Mouse (Mus musculus) urinary bladder, adult 2 months (tissue): ENCODE data around the gene Mtnr1a. TPM values are rescaled to one million over a fixed set of nuclear protein-coding genes. Genes with fewer than 3 reads are reported as not detected.

Source experiments
- DNase-seq: peaks from one replicate; pipeline ENCODE4 v3.0.0; 2022; ENCODE audit warnings: low spot score
- polyA plus RNA-seq: library from polyadenylated mRNA; depleted of rRNA; stranded (reverse); fragments of >200 nt; gene quantifications from 2 replicates; pipeline ENCODE4 v1.2.3, GENCODE M21; 2012; rRNA removed

Gene Mtnr1a
- polyA plus RNA-seq, 1 experiment, result not detected

DNA sequence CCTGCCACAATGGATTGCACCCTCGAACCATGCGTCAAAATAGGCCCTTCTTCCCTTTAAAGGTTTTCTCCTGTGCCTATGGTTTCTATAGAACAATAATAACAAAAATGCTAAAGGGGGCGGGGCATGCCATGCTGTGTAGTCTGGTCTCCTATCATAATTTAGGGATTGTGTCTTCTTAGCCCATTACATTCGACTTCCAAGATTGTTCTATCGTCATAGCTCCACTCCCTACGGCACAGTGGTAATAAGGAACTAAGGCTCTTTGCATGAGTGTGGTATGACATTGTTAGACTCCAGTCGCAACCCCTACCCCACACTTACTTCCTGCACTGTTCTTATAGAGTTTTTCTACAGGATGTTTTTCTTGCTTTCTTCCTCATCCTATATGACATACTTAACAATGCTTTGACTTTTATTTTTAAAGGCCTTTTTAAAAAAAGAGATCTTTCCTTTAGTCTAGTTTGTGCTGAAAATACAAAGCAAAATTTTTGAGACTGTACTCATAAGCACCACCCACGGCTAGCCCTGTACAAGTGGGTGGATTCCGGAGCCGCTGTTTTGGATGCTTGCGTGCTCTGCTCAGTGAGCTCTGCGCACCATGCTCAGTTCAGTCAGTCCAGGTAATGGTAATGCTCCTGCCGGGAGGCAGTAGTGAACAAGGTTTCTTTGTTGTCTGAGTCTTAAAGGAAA lies 40.6 kb downstream of the Mtnr1a start:
- DNase-seq, result no peak

DNA sequence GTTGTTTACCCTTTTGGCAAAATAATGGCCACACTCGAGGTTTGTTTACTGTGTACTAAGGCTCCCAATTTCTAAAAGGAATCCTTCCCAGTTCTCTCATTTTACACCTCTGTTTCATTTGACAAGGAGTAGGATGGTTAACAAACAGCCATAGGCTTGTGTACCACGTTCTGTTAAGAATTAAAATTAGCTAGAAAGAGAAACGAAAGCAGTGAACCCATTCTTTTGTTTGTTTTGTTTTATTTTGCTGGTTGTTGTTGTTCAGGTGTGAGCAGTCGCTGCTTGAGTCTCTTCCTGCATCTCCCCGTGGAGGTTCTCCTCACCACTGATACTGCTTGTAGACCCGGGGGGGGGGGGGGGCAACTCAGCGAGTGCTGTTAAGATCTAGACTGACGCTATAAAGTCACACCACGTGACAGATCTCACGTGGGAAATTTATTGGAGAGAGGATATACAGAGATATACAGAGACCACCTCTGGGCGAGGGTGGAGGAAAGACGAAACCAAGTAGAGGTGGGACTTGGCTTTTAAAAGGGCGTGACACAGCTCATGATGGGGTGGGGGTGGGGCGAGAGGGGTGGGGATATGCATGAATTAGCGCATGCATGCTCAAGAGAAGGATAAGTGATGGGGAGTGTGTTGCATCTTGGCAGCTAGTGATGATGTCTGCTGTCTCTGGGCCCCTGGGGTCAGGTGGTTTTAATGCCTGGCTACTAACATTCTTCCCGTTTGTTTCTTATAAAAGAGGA lies 41.3 kb downstream of the Mtnr1a start:
- no peak for DNase-seq

DNA sequence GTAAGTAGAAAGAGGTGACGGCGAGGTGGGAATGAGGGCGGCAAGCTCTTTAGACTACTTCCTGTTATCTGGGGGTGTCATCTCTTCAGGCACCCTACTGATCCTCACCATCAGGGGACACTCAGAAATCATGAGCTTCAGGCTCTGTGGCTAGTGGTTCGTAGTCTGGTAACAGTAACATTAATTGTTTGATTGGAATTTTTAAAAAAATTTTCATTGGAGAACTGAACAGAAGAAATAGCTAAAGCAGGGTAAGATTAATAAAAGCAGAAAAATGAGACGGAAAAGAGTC lies 41.8 kb downstream of the Mtnr1a start:
- DNase-seq, result no peak

DNA sequence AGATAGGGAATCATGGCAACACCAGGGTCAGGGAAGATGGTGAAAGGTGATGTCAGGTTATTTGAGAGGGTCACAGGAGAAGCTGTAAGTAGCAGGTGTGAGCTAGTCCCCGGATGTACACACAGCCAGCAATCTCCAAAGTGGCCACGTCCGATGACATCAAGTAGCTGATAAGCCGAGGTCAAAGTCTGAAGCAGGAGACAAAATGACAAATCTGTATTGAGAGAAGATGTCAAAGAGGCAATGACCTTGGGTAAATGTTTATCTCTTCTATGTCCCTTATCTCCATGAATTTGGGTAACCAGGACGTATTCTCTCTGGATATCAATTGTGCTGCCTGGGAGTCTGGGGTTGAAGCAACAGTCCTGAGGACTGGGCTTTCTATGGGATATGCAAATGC lies 42.9 kb downstream of the Mtnr1a start:
- no peak for DNase-seq

DNA sequence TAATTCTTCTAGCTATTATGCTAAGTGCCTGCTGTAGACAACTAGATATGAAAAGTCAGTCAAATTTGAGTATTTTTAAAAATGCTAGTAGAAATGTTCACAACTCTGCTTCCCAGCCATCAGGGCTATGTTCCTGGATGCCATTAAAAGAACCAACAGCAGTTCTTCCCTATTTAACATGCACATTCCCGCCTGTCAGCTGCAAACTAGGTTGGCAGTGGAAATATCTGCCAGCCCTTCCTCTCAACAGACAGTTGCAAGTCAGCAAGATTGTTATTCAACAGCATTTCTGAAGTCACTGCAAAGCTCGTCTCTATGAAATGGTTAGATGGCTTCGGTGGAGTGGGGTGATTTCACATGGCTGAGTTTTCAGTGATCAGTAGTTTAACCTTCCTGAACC lies 48.7 kb downstream of the Mtnr1a start:
- no peak for DNase-seq

DNA sequence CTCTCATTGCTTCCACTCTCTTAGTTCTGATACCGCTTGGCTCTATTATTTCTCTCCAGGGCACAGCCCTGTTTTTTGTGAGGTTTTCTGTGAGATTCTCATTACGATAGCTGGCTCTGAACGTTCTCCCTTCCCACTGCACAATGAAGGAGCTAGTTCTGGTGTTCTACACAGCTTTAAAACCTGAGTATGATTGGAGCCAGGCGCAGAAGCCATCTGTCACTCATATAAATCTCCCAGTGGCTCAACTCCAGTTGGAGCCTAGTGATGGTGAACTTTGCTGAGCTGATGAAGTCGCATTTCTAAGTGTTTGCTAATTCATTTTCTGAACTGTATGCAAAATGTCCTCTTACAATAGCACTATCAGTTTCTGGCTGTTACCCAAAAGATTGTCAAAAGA lies 56.7 kb downstream of the Mtnr1a start:
- no peak for DNase-seq

Other genes with a start within 250 kb of the Mtnr1a start
- gene Fat1, start 133.7 kb upstream of the Mtnr1a start, polyA plus RNA-seq, result 52.0 and 53.5 TPM in 2 replicates
- gene F11, start 192.9 kb downstream of the Mtnr1a start, polyA plus RNA-seq, result not detected in 2 replicates
- gene Klkb1, start 225.7 kb downstream of the Mtnr1a start, polyA plus RNA-seq, result 0.01 and 0.03 TPM in 2 replicates
- not detected in 2 replicates for gene Gm45753, start 239.3 kb downstream of the Mtnr1a start, polyA plus RNA-seq